Mouse (Mus musculus) G1E (cell line): ENCODE results near the gene A3galt2.

ENCODE experiments used
- CTCF ChIP-seq: IDR thresholded peaks from 2 replicates; pipeline ENCODE4 v1.5.1; 2012; ENCODE audit warnings: low read depth, low read length, inconsistent platforms, mixed read lengths
- TAL1 ChIP-seq: conservative IDR thresholded peaks from 2 replicates; pipeline ENCODE4 v1.6.1; 2012; ENCODE audit warnings: low read depth, low read length, inconsistent platforms, mixed read lengths

DNA sequence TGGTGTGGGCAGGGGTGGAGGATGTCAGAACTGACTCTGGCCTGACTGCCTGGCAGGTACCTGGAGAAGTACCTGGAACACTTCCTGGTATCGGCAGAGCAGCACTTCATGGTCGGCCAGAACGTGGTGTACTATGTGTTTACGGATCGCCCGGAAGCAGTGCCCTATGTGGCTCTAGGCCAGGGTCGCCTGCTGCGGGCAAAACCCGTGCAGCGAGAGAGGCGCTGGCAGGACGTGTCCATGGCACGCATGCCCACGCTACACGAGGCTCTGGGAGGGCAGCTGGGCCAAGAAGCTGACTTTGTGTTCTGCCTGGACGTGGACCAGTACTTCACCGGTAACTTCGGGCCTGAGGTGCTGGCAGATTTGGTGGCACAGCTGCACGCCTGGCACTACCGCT lies 11.8 kb downstream of the A3galt2 start:
- TF ChIP-seq CTCF (no peak), TAL1 (no peak)
